Mouse (Mus musculus) adrenal gland, postnatal 4 days (tissue): Measurements from ENCODE around the gene Gm10424. TPM values are rescaled to one million over a fixed set of nuclear protein-coding genes. Genes with fewer than 3 reads are reported as not detected.
"Not testable (repeated sequence)": the region's sequence is repeated elsewhere in the genome, so short reads cannot be mapped to it uniquely, and the experiment has no call there.

ENCODE experiments used
- DNase-seq, 2 experiments: peaks; one replicate each; pipeline ENCODE4 v3.0.0; 2021 to 2022; ENCODE audit warnings: low spot score in 2 of 2, mixed read lengths in 2 of 2
- long read RNA-seq, 2 experiments: library from polyadenylated mRNA; stranded (forward); transcript quantifications; one replicate each; pipeline ENCODE4 v2.0.0; 2021
- total RNA-seq, 2 experiments: library from RNA; stranded (reverse); gene quantifications; 2 replicates each; pipeline ENCODE4 v1.2.3; 2021

The Gm10424 gene
- not detected for total RNA-seq
- long read RNA-seq, experiment 1 = 0 reads
- long read RNA-seq, experiment 2 = 0 reads

DNA sequence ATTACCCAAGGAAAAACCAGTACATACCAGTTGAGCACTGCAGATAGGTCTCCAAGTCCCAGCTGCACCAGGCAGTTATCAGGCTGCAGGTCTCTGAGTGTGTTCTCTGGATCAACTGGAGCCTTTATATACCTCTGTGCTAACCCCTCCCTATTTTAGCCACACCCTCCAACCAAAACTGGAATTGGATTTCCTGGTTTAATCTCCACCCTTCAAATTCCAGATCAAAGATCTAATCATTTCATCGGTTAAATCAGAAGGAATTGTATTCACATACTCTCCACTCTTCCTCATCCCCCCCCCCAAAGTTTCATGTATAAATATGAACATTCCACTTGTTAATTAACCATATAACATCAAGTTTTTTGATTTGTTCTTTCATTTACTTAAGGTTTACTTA, at the start of gene Gm10424:
TSS of gene Gm10424 (minus strand) at position 101 of the 400 bp plus-strand sequence.
- not testable (repeated sequence) for DNase-seq

DNA sequence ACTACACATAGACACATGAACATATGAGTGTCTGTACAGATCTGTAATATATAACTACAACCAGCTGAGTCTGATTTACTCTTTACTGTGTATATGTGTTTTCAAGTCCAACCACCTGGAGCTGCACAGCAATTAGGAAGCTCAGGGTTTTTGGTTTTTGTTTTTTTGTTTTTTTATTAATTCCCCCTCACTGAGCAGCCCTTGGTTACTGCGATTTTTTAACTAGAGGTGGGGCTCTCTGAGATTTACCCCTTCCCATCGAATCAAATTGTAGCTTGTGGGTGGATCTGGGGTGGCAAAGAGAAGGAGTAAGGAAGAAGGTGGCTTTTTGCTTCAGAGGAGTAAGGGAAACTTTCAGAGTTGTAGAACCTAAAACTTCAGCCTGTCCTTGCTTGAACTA, 33.0 kb upstream of the Gm10424 start, which contains the start of gene Gm3259:
TSS of gene Gm3259 (plus strand) at position 301 of the 400 bp plus-strand sequence.
- DNase-seq = not testable (repeated sequence)

Other genes starting within 250 kb of the Gm10424 start
- not detected for gene Gm7942, start 165.8 kb downstream of the Gm10424 start, total RNA-seq
- gene Gm16513, start 90.1 kb downstream of the Gm10424 start, total RNA-seq = not detected
- gene Gm3259, start 33.1 kb upstream of the Gm10424 start, total RNA-seq = not detected
- not detected for gene D5Ertd577e, start 184.0 kb upstream of the Gm10424 start, total RNA-seq
- gene Gm3286, start 238.0 kb upstream of the Gm10424 start, total RNA-seq = not detected